Mouse (Mus musculus) hindbrain, embryonic 11.5 days (tissue): ENCODE results near the gene Twsg1. TPM values are rescaled to one million over a fixed set of nuclear protein-coding genes. Genes with fewer than 3 reads are reported as not detected.

Experiments used
- ATAC-seq: fragments of 200-750 bp; cut with Nextera tagmentation; 2 replicates; pipeline ENCODE4 v1.8.0; 2017; ENCODE audit warnings: mild to moderate bottlenecking, moderate TSS enrichment, moderate library complexity; ENCODE audit not compliant: low FRiP score
- DNase-seq: peaks from one replicate; pipeline ENCODE4 v3.0.0-alpha.2; 2015; ENCODE audit warnings: low spot score
- H3K27ac ChIP-seq: fragments of 300-500 bp; sonication (generic); 2 replicates; pipeline ENCODE4 v1.5.1; 2014; ENCODE audit warnings: mild to moderate bottlenecking, low read depth, low read length
- H3K27me3 ChIP-seq: fragments of 300-500 bp; sonication (generic); 2 replicates; pipeline ENCODE4 v1.6.1; 2014; ENCODE audit warnings: mild to moderate bottlenecking, low read length, moderate library complexity, mixed read lengths; ENCODE audit not compliant: control insufficient read depth, insufficient read depth
- H3K36me3 ChIP-seq: fragments of 300-500 bp; sonication (generic); 2 replicates; pipeline ENCODE4 v1.6.1; 2014; ENCODE audit warnings: mild to moderate bottlenecking, low read length, moderate library complexity, mixed read lengths; ENCODE audit not compliant: control insufficient read depth, insufficient read depth
- H3K4me1 ChIP-seq: fragments of 300-500 bp; sonication (generic); replicated peaks from 2 replicates; pipeline ENCODE4 v1.6.1; 2014; ENCODE audit warnings: low read length, mixed read lengths; ENCODE audit not compliant: control insufficient read depth, insufficient read depth
- H3K4me2 ChIP-seq: fragments of 300-500 bp; sonication (generic); replicated peaks from 2 replicates; pipeline ENCODE4 v1.6.1; 2014; ENCODE audit warnings: mild to moderate bottlenecking, low read depth, low read length
- H3K4me3 ChIP-seq: fragments of 300-500 bp; sonication (generic); 2 replicates; pipeline ENCODE4 v1.5.1; 2014; ENCODE audit warnings: low read depth, low read length
- H3K9ac ChIP-seq: fragments of 300-500 bp; sonication (generic); 2 replicates; pipeline ENCODE4 v1.6.1; 2014; ENCODE audit warnings: low read depth, low read length
- H3K9me3 ChIP-seq: fragments of 300-500 bp; sonication (generic); 2 replicates; pipeline ENCODE4 v1.6.1; 2016; ENCODE audit warnings: low read length; ENCODE audit not compliant: control insufficient read depth
- WGBS: fragments of 180-500 bp; shearing (Covaris S2); extraction: QIAGEN DNeasy Blood & Tissue Kit; methylation state at CpG from one replicate; pipeline ENCODE4 v1.1.7; 2014; 5-methylcytosine and 5-hydroxymethylcytosine counted together
- polyA plus RNA-seq: library from polyadenylated mRNA; unstranded; fragments of >200 nt; fragmentation: Nextera tagmentation; extraction: Ambion mirVana; gene quantifications from 2 replicates; pipeline ENCODE4 v1.2.1, GENCODE M21; 2014

Twsg1 gene
- polyA plus RNA-seq, 1 experiment from 2014 or later: 85.9 TPM

GRCm38 (mm10) chr17:65929319-65929978 lies 21.6 kb downstream of the Twsg1 start:
- Histone ChIP-seq H3K9ac (no peak overlapping the region), H3K9me3 (no peaks in the 10 kb centered on the region), H3K36me3 (peaks cover 2% of the 10 kb centered on the region; the same call in 1 of the 2 replicates), H3K4me1 (0 out of 2 replicates have a peak, but pooled peaks cover 2% of the 10 kb centered on the region), H3K4me2 (no peak overlapping the region), H3K27ac (no peak overlapping the region), H3K4me3 (no peak overlapping the region), H3K27me3 (no peaks in the 10 kb centered on the region)
- ATAC-seq: no peak
- DNase-seq: no peak
- WGBS: 91% methylated on average over 22 of the region's 22 CpGs

DNA sequence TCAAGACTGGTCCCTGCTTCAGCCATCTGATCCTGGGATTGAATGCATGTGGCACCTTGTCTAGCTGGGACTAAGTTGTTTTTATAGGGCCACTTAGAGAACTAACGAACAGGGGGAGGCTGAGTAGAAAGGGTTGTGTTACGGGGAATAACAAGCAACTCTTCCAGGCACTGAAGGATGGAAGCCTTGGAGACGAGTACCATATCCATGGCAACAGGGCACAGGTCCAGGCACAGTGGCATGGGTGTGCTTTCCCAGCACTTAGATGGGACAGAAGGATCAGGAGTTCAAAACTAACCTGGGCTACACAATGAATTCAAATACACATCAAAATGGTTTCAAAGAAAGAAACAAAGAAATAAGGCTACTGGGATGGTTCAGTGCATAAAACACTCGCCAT lies 23.9 kb downstream of the Twsg1 start:
- no peak overlapping the region for H3K27ac ChIP-seq
- 0 out of 2 replicates have a peak, but pooled peaks cover 2% of the 10 kb centered on the region for H3K4me1 ChIP-seq
- DNase-seq (no peak), ATAC-seq (no peak)
- H3K9ac ChIP-seq: no peak overlapping the region
- H3K9me3 ChIP-seq: no peaks in the 10 kb centered on the region
- H3K4me3 ChIP-seq: no peak overlapping the region
- no peaks in the 10 kb centered on the region for H3K27me3 ChIP-seq
- 79% methylated on average over 4 of the region's 4 CpGs for WGBS
- H3K36me3 ChIP-seq: no peaks in the 10 kb centered on the region
- H3K4me2 ChIP-seq: no peak overlapping the region

DNA sequence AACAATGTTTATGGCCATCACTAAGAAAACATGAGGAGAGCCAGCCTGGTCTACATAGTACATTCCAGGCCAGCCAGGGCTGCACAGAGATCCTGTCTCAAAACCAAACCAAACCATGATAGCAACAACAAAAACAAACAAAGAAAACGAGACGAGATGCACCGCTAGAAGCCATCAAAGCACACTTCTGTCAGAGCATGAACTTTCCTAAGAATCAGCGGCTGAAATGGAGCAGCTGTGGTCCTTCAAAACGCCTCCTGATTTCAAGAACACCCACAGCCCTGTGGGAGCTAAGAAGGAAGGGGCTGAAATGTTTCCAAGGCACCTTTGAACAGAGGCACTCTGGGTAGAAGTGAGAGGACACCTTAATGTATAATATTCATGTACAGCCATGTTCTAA lies 26.8 kb downstream of the Twsg1 start:
- 78% methylated on average over 5 of the region's 5 CpGs for WGBS
- no peak overlapping the region for H3K27ac ChIP-seq
- DNase-seq (no peak), ATAC-seq (no peak)
- H3K27me3 ChIP-seq: no peaks in the 10 kb centered on the region
- no peaks in the 10 kb centered on the region for H3K36me3 ChIP-seq
- no peak overlapping the region for H3K9ac ChIP-seq
- H3K4me2 ChIP-seq: no peak overlapping the region
- H3K4me1 ChIP-seq: no peaks in the 10 kb centered on the region
- no peaks in the 10 kb centered on the region for H3K9me3 ChIP-seq
- no peak overlapping the region for H3K4me3 ChIP-seq

GRCm38 (mm10) chr17:65921975-65922374 lies 29.1 kb downstream of the Twsg1 start:
- H3K9ac ChIP-seq: no peak overlapping the region
- no peaks in the 10 kb centered on the region for H3K9me3 ChIP-seq
- H3K27ac ChIP-seq: no peak overlapping the region
- no peaks in the 10 kb centered on the region for H3K27me3 ChIP-seq
- H3K4me2 ChIP-seq: no peak overlapping the region
- DNase-seq (no peak), ATAC-seq (no peak)
- WGBS: 90% methylated on average over 6 of the region's 6 CpGs
- no peaks in the 10 kb centered on the region for H3K4me1 ChIP-seq
- no peak overlapping the region for H3K4me3 ChIP-seq
- no peaks in the 10 kb centered on the region for H3K36me3 ChIP-seq

GRCm38 (mm10) chr17:65919235-65919634 lies 31.8 kb downstream of the Twsg1 start:
- H3K27ac ChIP-seq: no peak overlapping the region
- H3K27me3 ChIP-seq: no peaks in the 10 kb centered on the region
- H3K4me1 ChIP-seq: no peaks in the 10 kb centered on the region; the same call in 1 of the 2 replicates
- H3K36me3 ChIP-seq: no peaks in the 10 kb centered on the region
- 83% methylated on average over 3 of the region's 3 CpGs for WGBS
- H3K4me3 ChIP-seq: no peak overlapping the region
- no peak overlapping the region for H3K4me2 ChIP-seq
- DNase-seq: no peak
- H3K9me3 ChIP-seq: no peaks in the 10 kb centered on the region
- ATAC-seq: no peak
- H3K9ac ChIP-seq: no peak overlapping the region

DNA sequence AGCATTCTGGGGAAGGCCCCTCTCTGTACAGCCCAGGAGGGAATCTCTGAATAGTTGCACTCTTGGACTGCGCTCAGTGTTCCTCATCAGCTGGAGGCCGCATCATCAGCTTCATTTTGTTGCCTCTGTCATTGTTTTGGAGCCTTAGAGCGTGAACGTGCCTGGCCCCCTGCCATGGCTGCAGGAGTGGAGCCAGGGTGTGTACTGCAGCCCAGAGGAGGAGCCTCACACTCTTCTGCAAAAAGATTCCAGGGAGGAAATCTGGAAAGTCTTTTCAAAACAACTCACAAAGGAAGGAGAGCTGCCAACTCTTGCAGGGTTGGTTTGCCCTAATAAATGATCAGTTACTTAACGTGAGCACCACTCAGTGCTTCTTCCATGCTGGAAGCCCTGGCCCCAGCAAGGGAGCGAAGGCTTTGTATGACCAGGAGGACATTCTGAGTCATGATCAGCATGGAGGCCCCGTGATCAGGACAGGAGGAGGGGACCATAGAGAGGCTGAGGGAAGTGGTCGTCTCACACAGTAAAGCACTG lies 34.8 kb downstream of the Twsg1 start:
- Histone ChIP-seq H3K4me1 (no peaks in the 10 kb centered on the region; the same call in 1 of the 2 replicates), H3K9ac (no peak overlapping the region), H3K4me3 (no peak overlapping the region), H3K27me3 (no peaks in the 10 kb centered on the region), H3K4me2 (no peak overlapping the region), H3K36me3 (no peaks in the 10 kb centered on the region), H3K27ac (peak overlapping the region; percentile 49), H3K9me3 (no peaks in the 10 kb centered on the region)
- WGBS: 28% methylated on average over 8 of the region's 8 CpGs
- peak; percentile 33 for DNase-seq
- ATAC-seq: peak; percentile 85

- Histone ChIP-seq H3K4me2 (no peak overlapping the region), H3K4me3 (no peak overlapping the region), H3K36me3 (no peaks in the 10 kb centered on the region), H3K9ac (no peak overlapping the region), H3K27ac (no peak overlapping the region), H3K9me3 (no peaks in the 10 kb centered on the region), H3K27me3 (no peaks in the 10 kb centered on the region), H3K4me1 (no peaks in the 10 kb centered on the region; the same call in 1 of the 2 replicates)
- DNase-seq (no peak), ATAC-seq (no peak)
- 63% methylated on average over 6 of the region's 6 CpGs for WGBS
Observed at GRCm38 (mm10) chr17:65914083-65914482, 36.9 kb downstream of the Twsg1 start.

DNA sequence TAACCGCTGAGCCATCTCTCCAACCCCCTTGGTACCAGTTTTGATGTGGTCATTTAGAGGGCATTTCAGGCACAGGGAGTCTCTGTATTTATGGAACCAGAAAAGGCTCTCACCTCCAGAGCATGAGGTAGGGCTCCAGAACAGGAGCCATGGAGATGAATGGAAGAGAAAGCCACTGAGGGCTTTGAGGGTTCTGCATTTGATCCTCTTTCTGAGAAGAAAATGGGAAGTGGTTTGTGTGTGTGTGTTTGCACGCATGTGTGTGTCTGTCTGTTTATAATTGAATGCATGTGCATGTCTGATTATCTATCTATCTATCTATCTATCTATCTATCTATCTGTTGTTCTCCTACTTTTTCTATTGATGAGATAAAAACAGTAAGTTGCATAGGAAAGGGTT lies 38.8 kb downstream of the Twsg1 start:
- H3K4me2 ChIP-seq: no peak overlapping the region
- 95% methylated on average over 2 of the region's 2 CpGs for WGBS
- no peak overlapping the region for H3K4me3 ChIP-seq
- DNase-seq (no peak), ATAC-seq (no peak)
- no peak overlapping the region for H3K9ac ChIP-seq
- H3K27ac ChIP-seq: no peak overlapping the region
- H3K27me3 ChIP-seq: no peaks in the 10 kb centered on the region
- H3K9me3 ChIP-seq: no peaks in the 10 kb centered on the region
- no peaks in the 10 kb centered on the region for H3K36me3 ChIP-seq
- H3K4me1 ChIP-seq: no peaks in the 10 kb centered on the region; the same call in 1 of the 2 replicates
